1 mouse cellular context compared by ENCODE assay signal in genomic region chr9:86594357-86594767, GRCm38 (mm10). TPM values are rescaled to one million over a fixed set of nuclear protein-coding genes. Genes with fewer than 3 reads are reported as not detected.
"Had no signal": no experiment of that assay in that cellular context is flagged by ENCODE, and none has a peak within 500 bp of the region (broad histone marks: within the 10 kb centered on the region; RNA-seq: fewer than 3 reads in every experiment).

No protein-coding gene starts in this region.

RNA-seq across cellular contexts. Expression of gene Rwdd2a, which starts 22.6 kb away (rescaled TPM):
- total RNA-seq: megakaryocyte-erythroid progenitor cell, adult 5-6 weeks had no signal
